Mouse (Mus musculus) spleen, adult 2 months (tissue): ENCODE measurements around the gene Mrln. TPM values are rescaled to one million over a fixed set of nuclear protein-coding genes. Genes with fewer than 3 reads are reported as not detected.

Experiments
- DNase-seq, 2 experiments: peaks; one replicate each; pipeline versions ENCODE4 v3.0.0 to v3.0.0-alpha.2; 2012 to 2021; ENCODE audit warnings: low spot score in 2 of 2, low read depth in 1 of 2
- H3K27ac ChIP-seq: fragments of 200-500 bp; 2 replicates; pipeline ENCODE4 v1.5.1; 2012; ENCODE audit warnings: low read length, inconsistent platforms; ENCODE audit not compliant: insufficient read depth
- H3K27me3 ChIP-seq: fragments of 200-500 bp; 2 replicates; pipeline ENCODE4 v1.6.1; 2012; ENCODE audit warnings: mild to moderate bottlenecking, moderate library complexity, low read length, inconsistent platforms; ENCODE audit not compliant: control insufficient read depth, insufficient read depth
- H3K36me3 ChIP-seq: fragments of 200-500 bp; 2 replicates; pipeline ENCODE4 v1.6.1; 2012; ENCODE audit warnings: mild to moderate bottlenecking, low read length, inconsistent platforms; ENCODE audit not compliant: control insufficient read depth, insufficient read depth
- H3K4me1 ChIP-seq: fragments of 200-500 bp; 2 replicates; pipeline ENCODE4 v1.6.1; 2011; ENCODE audit warnings: inconsistent platforms; ENCODE audit not compliant: control insufficient read depth, insufficient read depth, insufficient read length
- H3K4me3 ChIP-seq: fragments of 200-500 bp; 2 replicates; pipeline ENCODE4 v1.5.1; 2011; ENCODE audit warnings: mild to moderate bottlenecking, inconsistent platforms; ENCODE audit not compliant: insufficient read depth, insufficient read length; ENCODE audit errors: extremely low read depth
- CTCF ChIP-seq: fragments of 200-500 bp; IDR thresholded peaks from 2 replicates; pipeline ENCODE4 v1.5.1; 2011; ENCODE audit warnings: mild to moderate bottlenecking, inconsistent platforms; ENCODE audit not compliant: insufficient read depth, insufficient read length, insufficient replicate concordance; ENCODE audit errors: extremely low read depth
- POLR2A ChIP-seq: fragments of 200-500 bp; IDR thresholded peaks from 2 replicates; pipeline ENCODE4 v1.6.1; 2011; ENCODE audit warnings: low read depth, low read length, inconsistent platforms
- WGBS: fragments of 180-500 bp; shearing (Covaris S2); methylation state at CpG from one replicate; pipeline ENCODE4 v1.1.7; 2018; 5-methylcytosine and 5-hydroxymethylcytosine counted together
- polyA plus RNA-seq: library from polyadenylated mRNA; depleted of rRNA; stranded (reverse); fragments of >200 nt; gene quantifications from 2 replicates; pipeline ENCODE4 v1.2.3, GENCODE M21; 2012; rRNA removed

The Mrln gene
- polyA plus RNA-seq, 1 experiment: not detected

- Histone ChIP-seq H3K36me3 (no peaks in the 10 kb centered on the region), H3K4me3 (no peak overlapping the region), H3K4me1 (no peaks in the 10 kb centered on the region), H3K27me3 (no peaks in the 10 kb centered on the region), H3K27ac (no peak overlapping the region)
- 70% methylated on average over 4 of the region's 4 CpGs for WGBS
- DNase-seq: no peak
- TF ChIP-seq CTCF: no peak
- TF ChIP-seq POLR2A: no peak
Observed at GRCm38 (mm10) chr10:70263681-70264189, 59.3 kb downstream of the Mrln start.

GRCm38 (mm10) chr10:70264337-70265036 is 60.0 kb downstream of the Mrln start:
- TF ChIP-seq POLR2A: no peak
- no peak for TF ChIP-seq CTCF
- Histone ChIP-seq H3K4me3 (no peak overlapping the region), H3K27me3 (no peaks in the 10 kb centered on the region), H3K36me3 (no peaks in the 10 kb centered on the region), H3K27ac (no peak overlapping the region; the same call in 1 of the 2 replicates), H3K4me1 (no peaks in the 10 kb centered on the region)
- 72% methylated on average over 9 of the region's 9 CpGs for WGBS
- no peak for DNase-seq

- no peak for TF ChIP-seq CTCF
- no peak for TF ChIP-seq POLR2A
Observed at GRCm38 (mm10) chr10:70266501-70266900, 62.0 kb downstream of the Mrln start.

GRCm38 (mm10) chr10:70268581-70269446 is 64.3 kb downstream of the Mrln start:
- Histone ChIP-seq H3K27me3 (no peaks in the 10 kb centered on the region), H3K27ac (no peak overlapping the region), H3K4me1 (no peaks in the 10 kb centered on the region), H3K36me3 (no peaks in the 10 kb centered on the region), H3K4me3 (no peak overlapping the region)
- no peak for DNase-seq
- TF ChIP-seq POLR2A (no peak), CTCF (no peak)
- WGBS: 84% methylated on average over 23 of the region's 23 CpGs

More at GRCm38 (mm10) chr10:70266501-70266900, 62.0 kb downstream of the Mrln start:
- Histone ChIP-seq H3K4me3 (no peak overlapping the region), H3K27ac (no peak overlapping the region), H3K36me3 (no peaks in the 10 kb centered on the region), H3K4me1 (no peaks in the 10 kb centered on the region), H3K27me3 (no peaks in the 10 kb centered on the region)
- no peak for DNase-seq
- WGBS: 88% methylated on average over 6 of the region's 6 CpGs

Other genes starting within 250 kb of the Mrln start
- gene Ccdc6, start 107.5 kb upstream of the Mrln start, polyA plus RNA-seq: 17.7 and 22.3 TPM in 2 replicates
- gene Slc16a9, start 40.4 kb downstream of the Mrln start, polyA plus RNA-seq: 6.4 and 6.8 TPM in 2 replicates
- gene Fam13c, start 235.8 kb downstream of the Mrln start, polyA plus RNA-seq: 0.44 and 0.47 TPM in 2 replicates